Mouse (Mus musculus): Measurements from ENCODE around the gene Hdgf.

DNA sequence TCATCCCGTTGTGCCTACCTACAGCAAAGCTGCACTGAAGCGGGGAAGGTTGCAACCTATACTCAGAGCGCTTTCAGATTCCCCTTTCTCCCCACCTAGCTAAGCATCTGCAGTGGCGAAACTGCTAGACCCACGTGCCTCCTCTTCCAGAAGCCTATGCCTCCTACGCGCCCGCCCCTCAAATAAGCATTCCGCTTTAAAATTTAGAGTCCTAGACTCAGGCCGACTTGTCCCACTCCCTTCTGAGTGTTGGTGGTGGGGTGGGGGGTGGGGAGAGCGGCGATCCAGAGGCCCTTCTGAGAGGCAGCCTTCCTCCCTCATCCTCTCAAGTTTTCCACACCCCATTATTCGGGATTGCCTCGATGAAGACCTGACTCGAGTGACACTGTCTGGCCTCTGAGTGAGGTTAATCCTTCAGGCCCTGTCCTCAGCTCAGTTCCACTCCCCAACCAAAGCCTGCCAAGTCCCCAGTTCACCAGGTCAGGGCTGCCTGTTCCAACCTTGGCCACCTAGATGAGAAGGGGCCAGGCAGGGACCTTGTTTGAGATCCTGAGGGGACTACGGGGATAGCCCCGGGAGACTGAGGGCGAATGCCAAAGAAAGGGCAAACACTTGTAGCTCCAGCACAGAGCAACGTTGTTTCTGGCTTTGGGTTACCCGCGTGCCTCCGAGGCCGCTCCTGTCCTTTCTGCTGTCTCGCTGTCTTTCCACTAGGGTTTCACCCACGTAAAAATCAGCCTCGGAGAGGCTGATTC, 41.1 kb downstream of the Hdgf start:
- no peak for TF ChIP-seq CTCF (IDR thresholded peaks at IDR 0.05; ENCODE audit: insufficient read depth, low read depth, low read length)
- TF ChIP-seq POLR2A (IDR thresholded peaks at IDR 0.05; ENCODE audit: insufficient read depth, low read depth, low read length): no peak

Measured in olfactory bulb, adult 2 months (tissue).